Mouse (Mus musculus): ENCODE results near the gene Fau. TPM values are rescaled to one million over a fixed set of nuclear protein-coding genes. Genes with fewer than 3 reads are reported as not detected.

Gene Fau
- polyA plus RNA-seq, 1 experiment from 2014 or later: 563 TPM

GRCm38 (mm10) chr19:6102169-6102853, 44.7 kb downstream of the Fau start:
- Histone ChIP-seq H3K4me1 (ENCODE audit: control insufficient read depth, insufficient read depth, low read length) (no peaks in the 10 kb centered on the region), H3K4me2 (ENCODE audit: low read depth, low read length) (no peak overlapping the region), H3K9ac (replicated peaks; ENCODE audit: low read depth, low read length) (no peak overlapping the region), H3K9me3 (ENCODE audit: control insufficient read depth, low read length) (no peaks in the 10 kb centered on the region), H3K27ac (ENCODE audit: low read depth, low read length) (no peak overlapping the region), H3K27me3 (ENCODE audit: control insufficient read depth, insufficient read depth, low read length) (no peaks in the 10 kb centered on the region), H3K36me3 (ENCODE audit: control insufficient read depth, insufficient read depth, low read length) (no peaks in the 10 kb centered on the region), H3K4me3 (ENCODE audit: low read depth, low read length) (no peak overlapping the region)
- no peak for ATAC-seq (ENCODE audit: low read depth)
- 86% methylated on average over 6 of the region's 6 CpGs for WGBS

GRCm38 (mm10) chr19:6104476-6104875, 46.8 kb downstream of the Fau start:
- 89% methylated on average over 4 of the region's 4 CpGs for WGBS
- Histone ChIP-seq H3K4me3 (ENCODE audit: low read depth, low read length) (no peak overlapping the region), H3K36me3 (ENCODE audit: control insufficient read depth, insufficient read depth, low read length) (no peaks in the 10 kb centered on the region), H3K9me3 (ENCODE audit: control insufficient read depth, low read length) (no peaks in the 10 kb centered on the region), H3K4me2 (ENCODE audit: low read depth, low read length) (no peak overlapping the region), H3K27me3 (ENCODE audit: control insufficient read depth, insufficient read depth, low read length) (no peaks in the 10 kb centered on the region), H3K4me1 (ENCODE audit: control insufficient read depth, insufficient read depth, low read length) (no peaks in the 10 kb centered on the region), H3K9ac (replicated peaks; ENCODE audit: low read depth, low read length) (no peak overlapping the region), H3K27ac (ENCODE audit: low read depth, low read length) (no peak overlapping the region)
- no peak for ATAC-seq (ENCODE audit: low read depth)

GRCm38 (mm10) chr19:6105586-6105985, 47.9 kb downstream of the Fau start, which contains the start of gene Naaladl1:
Gene Naaladl1 (plus strand): TSS chr19:6105782.
- no peaks in the 10 kb centered on the region for H3K36me3 ChIP-seq (ENCODE audit: control insufficient read depth, insufficient read depth, low read length)
- no peak within 1 kb of the TSS for H3K4me2 ChIP-seq (ENCODE audit: low read depth, low read length)
- 90% methylated on average over 7 of the region's 7 CpGs for WGBS
- no peaks in the 10 kb centered on the region for H3K4me1 ChIP-seq (ENCODE audit: control insufficient read depth, insufficient read depth, low read length)
- no peak within 1 kb of the TSS for H3K27ac ChIP-seq (ENCODE audit: low read depth, low read length)
- H3K4me3 ChIP-seq (ENCODE audit: low read depth, low read length): no peak within 1 kb of the TSS
- H3K9me3 ChIP-seq (ENCODE audit: control insufficient read depth, low read length): no peaks in the 10 kb centered on the region
- H3K27me3 ChIP-seq (ENCODE audit: control insufficient read depth, insufficient read depth, low read length): no peaks in the 10 kb centered on the region
- no peak for ATAC-seq (ENCODE audit: low read depth)
- no peak within 1 kb of the TSS for H3K9ac ChIP-seq (replicated peaks; ENCODE audit: low read depth, low read length)

Small RNAs within 50 kb of the gene (microRNA-seq; reads per million reads assigned to microRNA genes)
- not detected for gene Mir6988

Other genes starting within 250 kb of the Fau start
- gene Frmd8, start 182.6 kb upstream of the Fau start, polyA plus RNA-seq (2014; fragmentation: Nextera tagmentation; extraction: Ambion mirVana): 9.4 and 12.7 TPM in 2 replicates
- 0.59 and 1.3 TPM in 2 replicates for gene Slc25a45, start 180.0 kb upstream of the Fau start, polyA plus RNA-seq (2014; fragmentation: Nextera tagmentation; extraction: Ambion mirVana)
- gene Tigd3, start 163.7 kb upstream of the Fau start, polyA plus RNA-seq (2014; fragmentation: Nextera tagmentation; extraction: Ambion mirVana): 11.4 and 12.8 TPM in 2 replicates
- 85.3 and 102 TPM in 2 replicates for gene Dpf2, start 144.8 kb upstream of the Fau start, polyA plus RNA-seq (2014; fragmentation: Nextera tagmentation; extraction: Ambion mirVana)
- gene Cdc42ep2, start 133.0 kb upstream of the Fau start, polyA plus RNA-seq (2014; fragmentation: Nextera tagmentation; extraction: Ambion mirVana): 16.7 and 17.4 TPM in 2 replicates
- 18.0 and 21.6 TPM in 2 replicates for gene Pola2, start 93.6 kb upstream of the Fau start, polyA plus RNA-seq (2014; fragmentation: Nextera tagmentation; extraction: Ambion mirVana)
- gene Slc22a20, start 71.7 kb upstream of the Fau start, polyA plus RNA-seq (2014; fragmentation: Nextera tagmentation; extraction: Ambion mirVana): not detected in 2 replicates
- 3.4 and 7.0 TPM in 2 replicates for gene Capn1, start 41.9 kb upstream of the Fau start, polyA plus RNA-seq (2014; fragmentation: Nextera tagmentation; extraction: Ambion mirVana)
- 29.3 and 35.3 TPM in 2 replicates for gene Syvn1, start 11.3 kb upstream of the Fau start, polyA plus RNA-seq (2014; fragmentation: Nextera tagmentation; extraction: Ambion mirVana)
- gene Mrpl49, start 59 bp upstream of the Fau start, polyA plus RNA-seq (2014; fragmentation: Nextera tagmentation; extraction: Ambion mirVana): 63.2 and 65.5 TPM in 2 replicates
- 34.3 and 34.8 TPM in 2 replicates for gene Znhit2, start 3.3 kb downstream of the Fau start, polyA plus RNA-seq (2014; fragmentation: Nextera tagmentation; extraction: Ambion mirVana)
- 53.4 and 63.7 TPM in 2 replicates for gene Tm7sf2, start 10.5 kb downstream of the Fau start, polyA plus RNA-seq (2014; fragmentation: Nextera tagmentation; extraction: Ambion mirVana)
- gene Vps51, start 19.4 kb downstream of the Fau start, polyA plus RNA-seq (2014; fragmentation: Nextera tagmentation; extraction: Ambion mirVana): 72.9 and 73.2 TPM in 2 replicates
- 0.55 TPM in 1 of 2 replicates, not detected in the other for gene Tmem262, start 22.2 kb downstream of the Fau start, polyA plus RNA-seq (2014; fragmentation: Nextera tagmentation; extraction: Ambion mirVana)
- 1.2 and 1.7 TPM in 2 replicates for gene Gm28374, start 24.4 kb downstream of the Fau start, polyA plus RNA-seq (2014; fragmentation: Nextera tagmentation; extraction: Ambion mirVana)
- gene Zfpl1, start 27.1 kb downstream of the Fau start, polyA plus RNA-seq (2014; fragmentation: Nextera tagmentation; extraction: Ambion mirVana): 74.0 and 85.6 TPM in 2 replicates
- 3.0 and 3.5 TPM in 2 replicates for gene Cdca5, start 27.1 kb downstream of the Fau start, polyA plus RNA-seq (2014; fragmentation: Nextera tagmentation; extraction: Ambion mirVana)
- not detected in 2 replicates for gene AC131692.1, start 36.6 kb downstream of the Fau start, polyA plus RNA-seq (2014; fragmentation: Nextera tagmentation; extraction: Ambion mirVana)
- gene Naaladl1, start 47.9 kb downstream of the Fau start, polyA plus RNA-seq (2014; fragmentation: Nextera tagmentation; extraction: Ambion mirVana): 0.44 and 0.52 TPM in 2 replicates
- 52.1 and 53.1 TPM in 2 replicates for gene Sac3d1, start 60.8 kb downstream of the Fau start, polyA plus RNA-seq (2014; fragmentation: Nextera tagmentation; extraction: Ambion mirVana)
- 63.9 and 72.8 TPM in 2 replicates for gene Snx15, start 70.5 kb downstream of the Fau start, polyA plus RNA-seq (2014; fragmentation: Nextera tagmentation; extraction: Ambion mirVana)
- not detected in 2 replicates for gene Batf2, start 83.1 kb downstream of the Fau start, polyA plus RNA-seq (2014; fragmentation: Nextera tagmentation; extraction: Ambion mirVana)
- gene Arl2, start 83.7 kb downstream of the Fau start, polyA plus RNA-seq (2014; fragmentation: Nextera tagmentation; extraction: Ambion mirVana): 114 and 123 TPM in 2 replicates
- gene Majin, start 126.5 kb downstream of the Fau start, polyA plus RNA-seq (2014; fragmentation: Nextera tagmentation; extraction: Ambion mirVana): 0.21 TPM in 1 of 2 replicates, not detected in the other
- not detected in 2 replicates for gene Gpha2, start 168.5 kb downstream of the Fau start, polyA plus RNA-seq (2014; fragmentation: Nextera tagmentation; extraction: Ambion mirVana)
- gene Ppp2r5b, start 178.0 kb downstream of the Fau start, polyA plus RNA-seq (2014; fragmentation: Nextera tagmentation; extraction: Ambion mirVana): 150 and 154 TPM in 2 replicates
- 16.0 and 16.1 TPM in 2 replicates for gene Atg2a, start 183.8 kb downstream of the Fau start, polyA plus RNA-seq (2014; fragmentation: Nextera tagmentation; extraction: Ambion mirVana)
- 53.4 and 74.8 TPM in 2 replicates for gene Ehd1, start 218.9 kb downstream of the Fau start, polyA plus RNA-seq (2014; fragmentation: Nextera tagmentation; extraction: Ambion mirVana)
- 0.61 and 0.71 TPM in 2 replicates for gene Cdc42bpg, start 248.6 kb downstream of the Fau start, polyA plus RNA-seq (2014; fragmentation: Nextera tagmentation; extraction: Ambion mirVana)

All from neural tube, embryonic 14.5 days (tissue).